Mouse (Mus musculus) bone marrow, adult 2 months (tissue): ENCODE measurements around the gene Zfp385a.

Experiments
- CTCF ChIP-seq: fragments of 200-500 bp; IDR thresholded peaks from 2 replicates; pipeline ENCODE4 v1.5.1; 2011; ENCODE audit warnings: low read length, control low read depth; ENCODE audit not compliant: control insufficient read depth, insufficient read depth
- POLR2A ChIP-seq: fragments of 200-500 bp; IDR thresholded peaks from 2 replicates; pipeline ENCODE4 v1.6.1; 2011; ENCODE audit warnings: low read depth, mild to moderate bottlenecking, control low read depth, low read length, borderline replicate concordance; ENCODE audit not compliant: control insufficient read depth

DNA sequence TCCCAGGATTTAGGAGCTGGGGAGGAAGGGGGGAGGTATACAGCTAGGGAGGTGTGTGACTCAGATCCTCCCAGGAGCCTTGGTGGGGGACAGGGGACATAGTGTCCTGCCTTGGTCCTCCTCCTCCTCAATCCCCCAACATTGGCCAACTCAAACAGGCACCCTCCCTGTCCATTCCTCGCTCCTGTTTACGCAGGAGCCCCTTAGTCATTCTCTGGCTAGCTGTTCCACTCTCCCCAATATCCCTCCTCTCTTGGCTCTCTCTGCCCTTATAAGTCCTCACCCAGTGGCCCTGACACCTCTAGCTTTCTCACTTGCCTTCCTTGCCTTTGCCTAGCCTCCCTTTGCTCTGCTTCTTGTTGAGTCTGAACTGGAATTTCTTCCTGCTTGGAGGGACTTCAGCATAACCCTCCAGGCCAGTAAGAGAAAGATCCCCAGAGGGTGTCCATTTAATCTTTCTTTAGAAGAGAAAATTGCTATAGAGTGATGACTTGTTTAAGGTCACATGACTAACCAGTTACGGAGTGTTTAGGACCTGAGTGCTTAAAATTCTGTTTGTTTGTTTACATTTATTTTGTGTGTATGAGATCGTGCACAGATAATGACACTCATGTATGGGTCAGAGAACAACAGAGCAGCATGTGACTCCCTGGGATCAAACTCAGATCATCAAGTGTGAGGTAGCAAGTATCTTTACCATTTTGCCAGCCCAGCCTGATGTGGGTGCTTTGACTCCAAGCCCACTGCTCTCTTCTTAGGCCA is 28.5 kb upstream of the Zfp385a start:
- TF ChIP-seq POLR2A (no peak), CTCF (no peak)
